Mouse (Mus musculus): ENCODE measurements at regions not wholly inside any gene's neighbourhood (a gene's known extent, or its start where the extent isn't known, plus 50 kb on each side); places are given as distances from the start of the nearest gene placed in this dataset.

- no peak for TF ChIP-seq POLR2A (IDR thresholded peaks at IDR 0.05; ENCODE audit: borderline replicate concordance, extremely low read depth, low read depth, low read length)
- TF ChIP-seq CTCF (IDR thresholded peaks at IDR 0.05; ENCODE audit: insufficient read depth, low read length), result no peak
Observed at GRCm38 (mm10) chr3:117506151-117506723, 68.4 kb upstream of the Plppr5 start.
